Mouse (Mus musculus) liver, adult 2 months (tissue): ENCODE data around the gene 4930579F01Rik.

Source experiments
- CTCF ChIP-seq: fragments of 200-500 bp; IDR thresholded peaks from 2 replicates; pipeline ENCODE4 v1.5.1; 2011; ENCODE audit warnings: low read depth, low read length, control low read depth
- POLR2A ChIP-seq: fragments of 200-500 bp; IDR thresholded peaks from 2 replicates; pipeline ENCODE4 v1.6.1; 2011; ENCODE audit warnings: low read length, control low read depth; ENCODE audit not compliant: insufficient read depth; ENCODE audit errors: extremely low read depth

- no peak for TF ChIP-seq POLR2A
- peak; percentile 63 for TF ChIP-seq CTCF
Measured at GRCm38 (mm10) chr3:138222952-138223351, 29.3 kb upstream of the 4930579F01Rik start.
